Mouse (Mus musculus) urinary bladder, postnatal 25 days (tissue): Measurements from ENCODE around the gene Tigit.

Experiments
- DNase-seq: peaks from one replicate; pipeline ENCODE4 v3.0.0; 2022; ENCODE audit warnings: low spot score

Gene Tigit

GRCm38 (mm10) chr16:43619277-43619676 is 44.7 kb downstream of the Tigit start:
- DNase-seq: no peak

GRCm38 (mm10) chr16:43618286-43618685 is 45.7 kb downstream of the Tigit start:
- DNase-seq: no peak

- DNase-seq: no peak
These were observed 46.6 kb downstream of the Tigit start for GRCm38 (mm10) chr16:43617346-43617745.

DNA sequence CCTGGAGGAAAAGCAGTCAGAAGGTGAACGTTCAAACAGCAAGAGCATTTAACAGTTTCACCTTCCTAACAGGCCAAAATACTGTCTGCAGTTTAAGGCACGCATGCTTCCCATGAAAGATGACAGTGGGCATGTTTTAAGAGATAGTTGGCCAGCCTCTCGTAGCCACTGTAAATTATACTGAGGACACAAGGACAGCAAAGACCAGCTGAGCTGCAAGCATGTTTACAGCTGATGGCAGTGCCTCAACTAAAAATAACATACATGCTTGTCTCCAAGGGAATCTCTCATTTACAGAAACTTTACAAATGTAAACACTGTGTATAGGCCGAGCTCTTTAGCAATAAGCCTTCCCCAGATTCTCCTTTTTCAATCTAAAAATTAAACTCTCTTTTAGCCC is 47.6 kb downstream of the Tigit start:
- DNase-seq: no peak

DNA sequence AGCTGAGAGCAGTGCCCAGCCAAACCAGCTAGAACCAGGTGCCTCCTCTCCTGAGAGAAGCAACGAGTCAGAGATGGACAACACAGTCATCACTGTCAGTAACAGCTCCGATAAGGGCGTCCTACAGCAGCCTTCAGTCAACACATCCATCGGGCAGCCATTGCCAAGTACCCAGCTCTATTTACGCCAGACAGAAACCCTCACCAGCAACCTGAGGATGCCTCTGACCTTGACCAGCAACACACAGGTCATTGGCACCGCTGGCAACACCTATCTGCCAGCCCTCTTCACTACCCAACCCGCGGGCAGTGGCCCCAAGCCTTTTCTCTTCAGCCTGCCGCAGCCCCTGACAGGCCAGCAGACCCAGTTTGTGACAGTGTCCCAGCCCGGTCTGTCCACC is 53.6 kb downstream of the Tigit start:
- no peak for DNase-seq

DNA sequence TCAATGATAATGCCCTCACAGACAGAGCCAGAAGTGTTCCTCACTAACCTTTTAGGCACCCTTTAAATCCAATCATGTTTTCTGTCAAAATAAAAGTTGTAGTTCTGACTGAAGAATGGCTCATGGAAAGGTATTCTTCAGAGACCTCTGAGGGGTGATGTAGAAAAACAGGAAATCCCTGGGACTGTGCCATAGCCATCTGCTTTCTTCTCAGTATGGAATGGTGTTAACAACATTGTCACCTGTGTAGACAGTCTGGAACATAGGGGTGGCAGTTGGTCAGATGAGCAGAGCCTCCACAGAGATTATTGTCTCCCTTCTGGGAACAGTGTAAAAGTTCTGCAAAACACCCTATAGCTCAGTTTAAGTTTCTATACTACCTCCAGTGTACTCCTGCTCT is 55.9 kb downstream of the Tigit start:
- DNase-seq: no peak

DNA sequence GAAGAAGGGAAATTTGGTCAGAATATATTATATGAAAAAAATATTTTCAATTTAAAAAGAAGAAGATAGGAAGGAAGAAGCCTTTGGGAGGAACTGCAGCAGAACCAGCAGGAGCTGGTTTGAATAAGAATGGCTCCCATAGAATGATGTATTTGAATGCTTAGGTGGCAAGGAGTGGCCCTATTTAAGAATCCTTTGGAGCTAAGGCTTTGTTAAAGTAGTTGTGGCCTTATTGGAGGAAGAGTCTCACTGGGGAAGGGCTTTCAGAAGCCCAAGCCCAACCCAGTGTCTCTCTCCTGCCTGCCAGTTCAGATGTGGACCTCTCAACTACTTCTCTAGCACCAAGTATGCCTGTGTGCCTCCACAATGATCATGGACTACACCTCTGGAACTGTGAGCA is 56.9 kb downstream of the Tigit start:
- no peak for DNase-seq

DNA sequence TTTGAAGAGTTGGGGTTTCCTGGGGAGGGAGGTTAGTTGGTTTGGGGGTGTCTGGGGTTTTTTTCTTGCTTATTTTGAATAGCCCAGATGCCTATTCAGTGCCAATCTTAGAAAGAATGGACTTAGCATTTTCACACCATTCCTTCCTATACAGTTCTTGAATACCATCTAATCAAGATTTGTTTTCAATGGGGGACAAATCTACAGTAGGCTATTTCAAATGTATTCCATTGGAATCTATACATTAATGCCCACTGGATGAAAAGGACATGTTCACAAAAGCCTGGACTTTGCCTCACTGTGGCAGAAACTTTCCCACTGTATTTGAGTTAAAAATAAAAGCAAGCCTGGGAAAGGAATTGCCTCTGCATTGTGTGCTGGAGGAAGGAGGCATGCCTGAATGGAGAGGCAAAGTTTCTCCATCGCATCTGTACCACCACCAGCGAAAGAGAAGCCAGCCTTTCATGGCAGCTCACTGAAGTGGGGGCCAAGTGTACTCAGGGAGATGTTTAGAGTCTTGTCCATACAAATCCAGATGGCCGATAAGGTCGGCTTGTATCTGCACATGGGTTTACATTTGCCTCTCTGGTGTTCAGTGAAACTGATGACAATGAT is 59.4 kb downstream of the Tigit start:
- no peak for DNase-seq

- DNase-seq: no peak
These were observed 60.3 kb downstream of the Tigit start for GRCm38 (mm10) chr16:43603591-43604141.

GRCm38 (mm10) chr16:43602573-43602972 is 61.4 kb downstream of the Tigit start:
- DNase-seq: no peak

GRCm38 (mm10) chr16:43599707-43600106 is 64.2 kb downstream of the Tigit start:
- DNase-seq: no peak
